Mouse (Mus musculus): Measurements from ENCODE around the gene Hist1h2bc.
"Not testable (repeated sequence)": the region's sequence is repeated elsewhere in the genome, so short reads cannot be mapped to it uniquely, and the experiment has no call there.

Gene Hist1h2bc

DNA sequence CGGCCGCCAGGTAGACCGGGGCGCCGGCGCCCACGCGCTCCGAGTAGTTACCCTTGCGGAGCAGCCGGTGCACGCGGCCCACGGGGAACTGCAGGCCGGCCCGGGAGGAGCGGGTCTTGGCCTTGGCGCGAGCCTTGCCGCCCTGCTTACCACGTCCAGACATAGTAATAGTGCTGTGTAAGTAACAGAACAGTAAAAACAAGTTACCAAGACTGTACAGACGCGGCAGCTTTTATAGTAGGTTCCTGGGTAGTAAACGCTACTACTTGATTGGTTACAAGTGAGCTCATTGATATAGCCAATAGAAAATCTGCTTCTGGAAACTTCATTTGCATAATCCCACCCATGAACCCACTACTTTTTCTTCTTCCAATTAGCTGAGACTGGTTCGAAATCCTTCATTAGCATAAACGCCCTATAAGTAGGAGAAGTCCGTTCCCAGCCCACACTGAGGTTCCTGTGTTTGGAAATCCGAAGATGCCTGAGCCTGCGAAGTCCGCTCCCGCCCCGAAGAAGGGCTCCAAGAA is at the start of gene Hist1h2bc, which contains the start of gene Hist1h2ac:
Gene Hist1h2bc (plus strand): TSS at position 445 of the 527 bp plus-strand sequence.
Gene Hist1h2ac (minus strand): TSS at position 194 of the 527 bp plus-strand sequence.
- Histone ChIP-seq H3K36me3 (ENCODE audit: control insufficient read depth, insufficient read depth, low read length, poor library complexity, severe bottlenecking) (no peaks in the 10 kb centered on the region), H3K27me3 (ENCODE audit: control insufficient read depth, insufficient read depth, low read length, poor library complexity, severe bottlenecking) (no peaks in the 10 kb centered on the region)
- peak; percentile 98 for DNase-seq (ENCODE audit: low read depth, low spot score)

DNA sequence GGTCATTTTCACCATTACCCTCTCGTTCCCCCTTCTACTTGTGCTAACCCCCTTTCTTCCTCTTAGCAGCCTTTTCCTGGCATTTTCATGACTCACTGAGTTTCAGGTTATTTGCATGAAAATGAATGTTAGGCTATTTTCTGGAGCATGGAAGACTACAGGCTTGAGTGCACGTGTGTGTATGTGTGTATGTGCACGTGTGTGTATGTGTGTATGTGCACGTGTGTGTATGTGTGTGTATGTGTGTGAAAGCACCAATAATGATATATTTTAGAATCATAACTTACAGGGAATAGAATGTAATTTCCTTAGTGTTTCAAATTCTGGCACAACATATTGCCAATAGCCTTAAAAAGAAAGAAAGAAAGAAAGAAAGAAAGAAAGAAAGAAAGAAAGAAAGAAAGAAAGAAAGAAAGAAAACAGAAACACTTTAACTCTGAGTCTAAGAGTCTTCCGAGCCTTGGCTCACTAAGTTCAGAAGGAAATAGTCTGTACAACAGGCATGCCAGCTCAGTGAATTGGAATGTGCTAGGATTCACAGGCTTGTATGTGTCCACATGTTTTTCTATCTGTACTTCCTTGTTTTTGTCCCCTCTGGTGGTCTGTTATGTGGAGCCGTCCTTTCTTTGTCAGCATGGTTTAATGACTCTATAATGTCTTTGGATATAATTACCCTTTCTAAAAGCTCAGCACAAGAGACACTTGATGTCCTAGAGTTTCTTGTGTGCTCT is 24.2 kb upstream of the Hist1h2bc start:
- no peak for DNase-seq (ENCODE audit: low read depth, low spot score)
- H3K36me3 ChIP-seq (ENCODE audit: control insufficient read depth, insufficient read depth, low read length, poor library complexity, severe bottlenecking): no peaks in the 10 kb centered on the region
- no peaks in the 10 kb centered on the region for H3K27me3 ChIP-seq (ENCODE audit: control insufficient read depth, insufficient read depth, low read length, poor library complexity, severe bottlenecking)

DNA sequence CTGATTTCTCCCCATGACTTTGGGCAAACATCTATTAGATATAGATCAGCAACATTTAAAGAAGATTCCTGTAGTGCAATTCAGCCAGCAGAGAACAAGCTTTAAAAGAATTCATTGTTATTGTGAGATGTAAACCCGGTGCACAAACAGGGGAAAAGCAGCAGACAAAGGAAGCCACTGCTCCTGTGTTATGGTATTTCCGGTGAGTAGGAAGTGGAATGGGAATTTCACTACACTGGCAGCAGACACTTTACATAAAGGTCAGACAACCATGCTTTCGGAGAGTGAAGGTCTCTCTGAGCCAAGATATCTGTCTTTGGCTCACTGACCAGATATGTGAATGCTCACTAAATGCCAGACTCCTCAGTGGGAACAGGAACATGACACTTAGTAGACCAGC is 21.5 kb upstream of the Hist1h2bc start:
- Histone ChIP-seq H3K36me3 (ENCODE audit: control insufficient read depth, insufficient read depth, low read length, poor library complexity, severe bottlenecking) (no peaks in the 10 kb centered on the region), H3K27me3 (ENCODE audit: control insufficient read depth, insufficient read depth, low read length, poor library complexity, severe bottlenecking) (no peaks in the 10 kb centered on the region)
- DNase-seq (ENCODE audit: low read depth, low spot score): no peak

DNA sequence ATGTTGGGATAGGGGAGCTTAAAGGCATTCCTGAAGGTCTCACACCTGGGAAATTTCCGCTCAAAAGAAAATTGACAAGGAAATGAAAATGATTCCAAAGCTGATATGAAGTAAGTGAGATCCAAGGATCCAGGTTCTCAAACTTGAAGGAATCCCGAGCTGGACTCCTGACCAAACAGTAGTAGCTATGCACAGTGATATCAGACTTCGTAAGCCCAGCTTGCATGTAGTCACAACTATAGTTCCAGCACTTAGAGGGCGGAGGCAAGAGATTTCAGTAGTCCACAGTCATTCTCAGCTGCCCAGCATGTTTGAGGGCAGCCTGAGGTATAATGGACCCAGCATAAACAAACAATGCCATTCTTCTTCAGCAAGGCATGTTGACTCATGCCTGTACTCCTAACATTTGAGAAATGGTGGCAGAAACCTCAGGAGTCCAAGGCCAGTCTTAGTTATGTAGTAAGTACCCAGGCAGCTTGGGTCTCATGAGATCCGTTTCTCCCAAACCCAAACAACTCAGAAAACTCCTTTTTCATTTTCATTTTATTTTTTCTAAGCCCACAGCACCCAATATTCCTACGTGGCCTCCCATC is 1.9 kb upstream of the Hist1h2bc start:
- DNase-seq (ENCODE audit: low read depth, low spot score): no peak
- no peaks in the 10 kb centered on the region for H3K36me3 ChIP-seq (ENCODE audit: control insufficient read depth, insufficient read depth, low read length, poor library complexity, severe bottlenecking)
- no peaks in the 10 kb centered on the region for H3K27me3 ChIP-seq (ENCODE audit: control insufficient read depth, insufficient read depth, low read length, poor library complexity, severe bottlenecking)

DNA sequence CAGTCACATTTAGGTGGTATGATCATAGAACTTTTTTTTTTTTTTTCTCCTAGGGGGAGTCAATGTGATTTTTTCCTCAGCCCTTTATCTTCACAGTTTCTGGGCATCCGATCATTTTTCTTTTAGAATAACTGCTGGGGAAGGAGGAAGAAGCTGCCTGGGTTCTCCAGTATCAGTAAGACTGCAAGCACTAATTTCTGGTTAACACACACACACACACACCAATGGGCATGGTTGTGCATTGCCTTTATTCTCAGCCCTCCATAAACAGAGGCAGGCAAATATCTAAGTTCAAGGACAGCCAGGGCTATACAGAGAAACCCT is 1.4 kb upstream of the Hist1h2bc start:
- H3K36me3 ChIP-seq (ENCODE audit: control insufficient read depth, insufficient read depth, low read length, poor library complexity, severe bottlenecking): no peaks in the 10 kb centered on the region
- DNase-seq (ENCODE audit: low read depth, low spot score): no peak
- no peaks in the 10 kb centered on the region for H3K27me3 ChIP-seq (ENCODE audit: control insufficient read depth, insufficient read depth, low read length, poor library complexity, severe bottlenecking)

DNA sequence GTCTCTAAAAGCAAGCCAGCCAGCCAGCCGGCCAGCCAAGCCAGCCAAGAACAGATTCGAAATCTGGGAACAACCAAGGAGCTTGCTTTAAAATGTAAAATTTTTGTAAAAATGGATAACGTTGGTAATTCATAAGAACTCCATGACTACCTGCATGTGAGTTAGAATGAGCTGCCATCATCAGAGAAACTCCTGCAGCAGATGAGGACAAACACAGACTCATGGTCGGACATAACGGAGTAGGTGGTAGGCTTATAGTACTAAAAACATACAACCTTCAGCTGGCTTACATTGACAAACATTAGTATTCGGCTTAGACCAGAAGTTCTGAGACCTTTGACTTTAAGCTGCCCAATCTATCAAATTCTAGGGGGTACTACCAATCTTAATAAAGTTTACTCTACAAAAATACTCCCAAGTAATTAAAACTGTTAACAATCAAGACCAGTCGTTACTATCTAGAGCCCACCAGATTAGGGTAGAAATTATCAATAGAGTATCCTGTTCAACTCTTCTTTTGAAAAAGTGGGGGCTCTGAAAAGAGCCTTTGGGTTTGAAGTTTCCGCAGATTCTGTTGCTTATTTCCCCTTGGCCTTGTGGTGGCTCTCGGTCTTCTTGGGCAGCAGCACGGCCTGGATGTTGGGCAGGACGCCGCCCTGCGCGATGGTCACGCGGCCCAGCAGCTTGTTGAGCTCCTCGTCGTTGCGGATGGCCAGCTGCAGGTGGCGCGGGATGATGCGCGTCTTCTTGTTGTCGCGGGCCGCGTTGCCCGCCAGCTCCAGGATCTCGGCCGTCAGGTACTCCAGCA is 848 bp upstream of the Hist1h2bc start:
- not testable (repeated sequence) for H3K27me3 ChIP-seq (ENCODE audit: control insufficient read depth, insufficient read depth, low read length, poor library complexity, severe bottlenecking); H3K36me3 ChIP-seq (ENCODE audit: control insufficient read depth, insufficient read depth, low read length, poor library complexity, severe bottlenecking)
- peak; percentile 47 for DNase-seq (ENCODE audit: low read depth, low spot score)

DNA sequence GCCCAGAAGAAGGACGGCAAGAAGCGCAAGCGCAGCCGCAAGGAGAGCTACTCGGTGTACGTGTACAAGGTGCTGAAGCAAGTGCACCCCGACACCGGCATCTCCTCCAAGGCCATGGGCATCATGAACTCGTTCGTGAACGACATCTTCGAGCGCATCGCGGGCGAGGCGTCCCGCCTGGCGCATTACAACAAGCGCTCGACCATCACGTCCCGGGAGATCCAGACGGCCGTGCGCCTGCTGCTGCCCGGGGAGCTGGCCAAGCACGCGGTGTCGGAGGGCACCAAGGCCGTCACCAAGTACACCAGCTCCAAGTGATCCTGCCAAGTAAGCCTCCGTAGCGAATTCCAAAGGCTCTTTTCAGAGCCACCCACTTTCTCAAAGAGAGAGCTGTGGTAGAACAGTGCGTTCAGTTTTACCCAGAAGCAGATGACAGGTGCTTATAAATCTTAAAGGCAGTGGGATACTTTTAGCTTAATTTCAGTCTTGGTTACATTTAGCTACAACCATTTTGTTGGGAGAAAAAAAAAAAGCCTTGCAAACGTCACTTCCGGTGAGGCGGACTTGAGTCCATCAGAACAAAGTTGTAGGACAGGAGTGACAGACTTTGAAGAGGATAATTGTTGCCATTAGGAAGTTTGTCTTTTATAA is 421 bp downstream of the Hist1h2bc start:
- peak; percentile 88 for DNase-seq (ENCODE audit: low read depth, low spot score)

DNA sequence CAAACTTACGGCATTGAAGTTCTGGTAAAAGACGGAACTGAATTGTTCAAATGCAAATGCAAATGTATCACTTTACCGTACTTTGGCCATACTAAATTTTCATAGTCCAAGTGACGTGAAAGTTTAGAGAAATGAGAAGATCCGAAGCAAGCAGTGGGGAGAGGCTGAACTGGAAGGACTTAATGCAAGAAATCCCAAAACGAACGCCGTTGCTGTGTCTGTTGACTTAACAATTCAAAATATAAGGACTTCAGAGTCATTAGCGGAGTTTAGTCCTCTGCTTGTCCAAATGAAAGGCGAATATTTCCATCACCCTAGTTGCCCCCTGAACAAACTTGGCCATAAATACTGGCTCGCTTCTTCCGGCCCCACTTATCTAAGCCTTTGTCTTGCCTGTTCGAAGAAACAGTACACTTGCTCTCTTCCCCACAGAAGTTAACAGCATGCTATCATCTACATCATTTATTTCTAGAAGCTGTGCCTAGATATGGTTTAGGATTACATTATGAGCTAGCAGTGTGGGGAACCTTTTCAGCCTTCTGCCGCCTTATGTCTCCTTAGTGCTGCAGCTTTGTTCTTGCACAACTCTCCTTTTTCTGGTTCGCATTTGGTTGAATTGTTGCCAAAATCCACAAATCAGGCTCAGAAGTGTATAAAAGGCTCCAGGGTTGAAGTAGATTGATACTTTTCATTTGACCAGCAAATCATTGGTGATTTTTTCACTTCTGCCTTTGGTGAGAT is 1.3 kb downstream of the Hist1h2bc start:
- peak; percentile 72 for DNase-seq (ENCODE audit: low read depth, low spot score)

More for the DNA sequence above, 421 bp downstream of the Hist1h2bc start:
- not testable (repeated sequence) for H3K27me3 ChIP-seq (ENCODE audit: control insufficient read depth, insufficient read depth, low read length, poor library complexity, severe bottlenecking); H3K36me3 ChIP-seq (ENCODE audit: control insufficient read depth, insufficient read depth, low read length, poor library complexity, severe bottlenecking)

DNA sequence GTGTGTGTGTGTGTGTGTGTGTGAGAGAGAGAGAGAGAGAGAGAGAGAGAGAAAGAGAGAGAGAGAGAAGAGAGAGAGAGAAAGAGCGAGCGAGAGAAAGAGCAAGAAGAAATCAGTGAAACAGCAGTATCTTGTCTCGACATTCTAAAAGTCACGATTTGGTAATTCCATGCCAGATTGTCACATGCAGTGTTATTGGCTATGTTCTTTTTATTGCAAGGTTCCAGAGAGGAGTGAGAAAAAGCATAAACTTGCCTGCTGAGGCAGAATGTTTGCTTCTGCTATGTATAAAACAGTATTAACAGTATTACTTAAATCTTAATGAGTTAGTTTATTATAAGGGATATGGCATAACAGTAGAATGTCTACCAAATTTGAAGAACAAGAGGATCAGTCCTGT is 2.0 kb downstream of the Hist1h2bc start:
- no peaks in the 10 kb centered on the region for H3K27me3 ChIP-seq (ENCODE audit: control insufficient read depth, insufficient read depth, low read length, poor library complexity, severe bottlenecking)
- DNase-seq (ENCODE audit: low read depth, low spot score): no peak

More for the DNA sequence above, 1.3 kb downstream of the Hist1h2bc start:
- no peaks in the 10 kb centered on the region for H3K27me3 ChIP-seq (ENCODE audit: control insufficient read depth, insufficient read depth, low read length, poor library complexity, severe bottlenecking)
- no peaks in the 10 kb centered on the region for H3K36me3 ChIP-seq (ENCODE audit: control insufficient read depth, insufficient read depth, low read length, poor library complexity, severe bottlenecking)

DNA sequence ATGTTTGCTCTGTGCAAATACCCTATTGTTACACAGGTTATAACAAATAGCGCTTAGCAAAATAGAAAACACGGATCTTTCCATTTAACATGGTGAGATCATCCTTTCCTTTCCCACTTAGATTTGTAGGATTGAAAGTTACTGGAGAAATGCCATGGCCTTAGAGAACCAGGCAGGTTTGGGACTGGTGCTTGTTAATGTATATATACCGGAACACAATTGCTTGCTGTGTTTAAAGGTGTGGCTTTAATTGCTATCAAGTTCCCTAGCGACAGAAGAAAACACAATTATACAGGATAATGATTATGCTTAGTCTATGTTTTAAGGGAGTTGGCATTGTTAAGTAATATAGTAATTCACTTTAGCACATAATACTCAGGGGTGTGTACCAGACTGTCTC is 3.2 kb downstream of the Hist1h2bc start:
- H3K27me3 ChIP-seq (ENCODE audit: control insufficient read depth, insufficient read depth, low read length, poor library complexity, severe bottlenecking): no peaks in the 10 kb centered on the region
- H3K36me3 ChIP-seq (ENCODE audit: control insufficient read depth, insufficient read depth, low read length, poor library complexity, severe bottlenecking): no peaks in the 10 kb centered on the region
- DNase-seq (ENCODE audit: low read depth, low spot score): no peak

More for the DNA sequence above, 2.0 kb downstream of the Hist1h2bc start:
- no peaks in the 10 kb centered on the region for H3K36me3 ChIP-seq (ENCODE audit: control insufficient read depth, insufficient read depth, low read length, poor library complexity, severe bottlenecking)

DNA sequence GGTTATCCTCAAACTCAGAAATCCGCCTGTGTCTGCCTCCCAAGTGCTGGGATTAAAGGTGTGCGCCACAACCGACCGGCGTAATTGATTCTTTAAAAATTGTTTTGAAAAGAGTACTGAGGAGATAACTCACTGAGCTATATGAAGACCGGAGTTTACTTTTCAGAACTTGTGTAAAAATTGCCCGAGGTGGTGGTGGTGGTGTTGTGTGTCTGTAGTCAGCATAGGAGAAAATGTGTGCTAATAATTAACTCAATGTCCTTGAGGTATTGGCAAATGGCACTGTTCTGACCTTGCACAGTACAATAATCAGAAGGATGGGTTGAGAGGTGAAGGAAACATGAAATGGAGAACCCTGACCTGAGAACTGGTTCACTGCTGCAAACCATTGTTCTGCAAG is 3.9 kb downstream of the Hist1h2bc start:
- Histone ChIP-seq H3K27me3 (ENCODE audit: control insufficient read depth, insufficient read depth, low read length, poor library complexity, severe bottlenecking) (no peaks in the 10 kb centered on the region), H3K36me3 (ENCODE audit: control insufficient read depth, insufficient read depth, low read length, poor library complexity, severe bottlenecking) (no peaks in the 10 kb centered on the region)
- no peak for DNase-seq (ENCODE audit: low read depth, low spot score)

DNA sequence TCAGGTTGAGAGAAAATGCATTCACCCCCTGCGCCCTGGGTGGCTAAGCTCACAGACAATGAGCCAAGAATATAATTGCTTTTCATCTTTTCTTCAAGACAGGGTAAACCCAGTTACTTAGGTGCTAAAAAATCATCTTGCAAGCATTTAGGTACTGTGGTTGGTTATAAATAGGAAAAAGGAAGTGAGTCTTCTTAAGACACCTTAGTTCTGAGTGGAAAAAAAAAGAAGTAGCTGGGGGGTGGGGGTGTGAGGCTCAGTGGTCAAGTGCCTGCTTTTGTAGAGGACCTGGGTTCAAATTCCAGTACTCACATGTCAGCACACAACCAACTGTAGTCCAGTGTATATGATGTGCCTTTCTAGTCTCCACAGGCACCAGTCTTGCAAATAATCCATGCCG is 5.0 kb downstream of the Hist1h2bc start:
- no peaks in the 10 kb centered on the region for H3K36me3 ChIP-seq (ENCODE audit: control insufficient read depth, insufficient read depth, low read length, poor library complexity, severe bottlenecking)
- DNase-seq (ENCODE audit: low read depth, low spot score): peak; percentile 67
- no peaks in the 10 kb centered on the region for H3K27me3 ChIP-seq (ENCODE audit: control insufficient read depth, insufficient read depth, low read length, poor library complexity, severe bottlenecking)

DNA sequence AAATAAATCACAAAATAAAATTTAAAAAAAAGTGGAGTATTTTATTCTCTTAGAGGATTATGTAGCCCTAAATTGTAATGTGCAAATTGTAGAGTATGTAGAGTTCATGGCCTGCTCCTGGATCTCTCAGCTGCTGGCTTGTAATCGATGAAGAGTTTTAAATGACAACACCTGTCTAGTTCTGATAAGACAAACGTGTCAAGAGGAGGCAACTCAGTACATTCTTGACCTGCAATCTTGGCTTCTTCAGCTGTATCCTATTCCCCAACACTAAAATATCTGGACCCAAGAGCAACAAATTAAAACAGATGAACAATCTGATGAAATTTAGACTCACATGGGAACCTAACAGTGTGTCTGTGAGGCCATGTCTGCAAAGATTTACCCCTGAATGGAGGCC is 5.5 kb downstream of the Hist1h2bc start:
- no peak for DNase-seq (ENCODE audit: low read depth, low spot score)
- Histone ChIP-seq H3K27me3 (ENCODE audit: control insufficient read depth, insufficient read depth, low read length, poor library complexity, severe bottlenecking) (no peaks in the 10 kb centered on the region), H3K36me3 (ENCODE audit: control insufficient read depth, insufficient read depth, low read length, poor library complexity, severe bottlenecking) (no peaks in the 10 kb centered on the region)

DNA sequence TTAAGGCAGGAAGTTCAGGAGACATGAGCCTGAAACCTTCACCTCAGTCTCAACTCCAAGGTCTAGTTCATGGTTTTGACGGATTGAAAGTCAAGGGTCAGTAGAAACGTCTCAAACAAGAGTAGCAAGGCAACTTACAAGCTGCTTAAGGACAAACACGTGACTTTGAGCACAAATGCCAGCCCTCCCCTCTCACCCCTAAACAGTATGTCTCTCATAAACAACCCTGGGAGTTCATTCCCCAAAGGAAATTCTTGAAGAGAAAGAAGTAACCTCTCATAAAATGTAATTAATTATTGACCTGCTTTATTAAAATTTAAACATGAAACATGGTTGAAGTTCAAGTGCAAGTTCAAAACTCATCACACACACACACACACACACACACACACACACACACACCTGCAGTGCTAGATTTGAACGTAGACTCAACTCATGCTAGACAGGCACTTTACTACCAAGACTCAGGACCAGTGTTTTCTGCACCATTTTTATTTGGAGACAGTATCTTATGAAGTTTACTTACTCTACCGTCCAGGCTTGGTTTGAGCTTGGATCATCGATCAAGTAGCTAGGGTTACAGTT is 9.9 kb downstream of the Hist1h2bc start:
- no peak for DNase-seq (ENCODE audit: low read depth, low spot score)
- Histone ChIP-seq H3K36me3 (ENCODE audit: control insufficient read depth, insufficient read depth, low read length, poor library complexity, severe bottlenecking) (no peaks in the 10 kb centered on the region), H3K27me3 (ENCODE audit: control insufficient read depth, insufficient read depth, low read length, poor library complexity, severe bottlenecking) (no peaks in the 10 kb centered on the region)
